Mouse (Mus musculus) NIH3T3 (cell line): ENCODE data around the gene Hmgn3.
A peak's percentile ranks its signal among the peaks of the same experiment; 100 is the strongest.
"Not testable (repeated sequence)": the region's sequence is repeated elsewhere in the genome, so short reads cannot be mapped to it uniquely, and the experiment has no call there.

Experiments used
- DNase-seq: peaks from one replicate; pipeline ENCODE4 v3.0.0-alpha.2; 2012; ENCODE audit warnings: low read depth

Gene Hmgn3

GRCm38 (mm10) chr9:83146446-83147188, at the start of gene Hmgn3:
Gene Hmgn3 (minus strand): TSS chr9:83146685.
- DNase-seq = peak; percentile 95

- DNase-seq = no peak
Observed at GRCm38 (mm10) chr9:83195765-83196164, 49.3 kb upstream of the Hmgn3 start.

GRCm38 (mm10) chr9:83195007-83195406, 48.5 kb upstream of the Hmgn3 start:
- no peak for DNase-seq

- no peak for DNase-seq
Observed at GRCm38 (mm10) chr9:83187752-83188151, 41.3 kb upstream of the Hmgn3 start.

GRCm38 (mm10) chr9:83145591-83146445, 667 bp downstream of the Hmgn3 start:
- peak; percentile 70 for DNase-seq

- peak; percentile 8 for DNase-seq
Observed at GRCm38 (mm10) chr9:83129831-83130230, 16.7 kb downstream of the Hmgn3 start.

- no peak for DNase-seq
Observed at GRCm38 (mm10) chr9:83127840-83128239, 18.6 kb downstream of the Hmgn3 start.

- not testable (repeated sequence) for DNase-seq
Observed at GRCm38 (mm10) chr9:83126482-83126881, 20.0 kb downstream of the Hmgn3 start.

- DNase-seq = no peak
Observed at GRCm38 (mm10) chr9:83119211-83119610, 27.3 kb downstream of the Hmgn3 start.

- DNase-seq = no peak
Observed at GRCm38 (mm10) chr9:83117486-83117885, 29.0 kb downstream of the Hmgn3 start.

- DNase-seq = no peak
Observed at GRCm38 (mm10) chr9:83116774-83117474, 29.6 kb downstream of the Hmgn3 start.

- DNase-seq = no peak
Observed at GRCm38 (mm10) chr9:83115676-83116075, 30.8 kb downstream of the Hmgn3 start.

- no peak for DNase-seq
Observed at GRCm38 (mm10) chr9:83113800-83114217, 32.7 kb downstream of the Hmgn3 start.

- no peak for DNase-seq
Observed at GRCm38 (mm10) chr9:83112305-83112768, 34.1 kb downstream of the Hmgn3 start.

GRCm38 (mm10) chr9:83111789-83112188, 34.7 kb downstream of the Hmgn3 start:
- DNase-seq = no peak

- no peak for DNase-seq
Observed at GRCm38 (mm10) chr9:83111117-83111686, 35.3 kb downstream of the Hmgn3 start.

- DNase-seq = no peak
Observed at GRCm38 (mm10) chr9:83110406-83111116, 35.9 kb downstream of the Hmgn3 start.

- no peak for DNase-seq
Observed at GRCm38 (mm10) chr9:83109705-83110104, 36.8 kb downstream of the Hmgn3 start.

GRCm38 (mm10) chr9:83108821-83109220, 37.7 kb downstream of the Hmgn3 start:
- DNase-seq = no peak

GRCm38 (mm10) chr9:83103785-83104184, 42.7 kb downstream of the Hmgn3 start:
- DNase-seq = peak; percentile 61

- peak; percentile 15 for DNase-seq
Observed at GRCm38 (mm10) chr9:83101691-83102090, 44.8 kb downstream of the Hmgn3 start.
